Mouse (Mus musculus) MEL (cell line): ENCODE data around the gene Trpv4. TPM values are rescaled to one million over a fixed set of nuclear protein-coding genes. Genes with fewer than 3 reads are reported as not detected.

Source experiments
- DNase-seq: peaks from one replicate; pipeline ENCODE4 v3.0.0; 2011; ENCODE audit warnings: low read depth, low spot score
- H3K27ac ChIP-seq: 2 replicates; pipeline ENCODE4 v1.5.1; 2012; ENCODE audit warnings: low read depth, mild to moderate bottlenecking, control low read depth, low read length, moderate library complexity; ENCODE audit not compliant: control insufficient read depth
- H3K27me3 ChIP-seq, 2 experiments: fragments of 150-350 bp in 1 of 2; sonication (generic) in 1 of 2; 2 replicates each; pipeline ENCODE4 v1.6.1; 2012; ENCODE audit warnings: low read length in 2 of 2, mild to moderate bottlenecking in 2 of 2, improper control_type of control experiment in 1 of 2, moderate library complexity in 1 of 2; ENCODE audit not compliant: insufficient read depth in 2 of 2, control insufficient read depth in 1 of 2
- H3K36me3 ChIP-seq, 2 experiments: 2 replicates each; pipeline ENCODE4 v1.6.1; 2012 to 2014; ENCODE audit warnings: low read length in 2 of 2, improper control_type of control experiment in 1 of 2, inconsistent platforms in 1 of 2, mild to moderate bottlenecking in 1 of 2; ENCODE audit not compliant: insufficient read depth in 2 of 2, control insufficient read depth in 1 of 2
- H3K4me1 ChIP-seq, 2 experiments: fragments of 150-350 bp in 1 of 2; sonication (generic) in 1 of 2; 2 replicates each; pipeline ENCODE4 v1.6.1; 2012; ENCODE audit warnings: low read length in 2 of 2, improper control_type of control experiment in 1 of 2, mild to moderate bottlenecking in 1 of 2; ENCODE audit not compliant: insufficient read depth in 2 of 2, control insufficient read depth in 1 of 2
- H3K4me3 ChIP-seq, 2 experiments: fragments of 150-350 bp in 1 of 2; sonication (generic) in 1 of 2; 2 replicates each; pipeline ENCODE4 v1.5.1; 2012; ENCODE audit warnings: low read depth in 2 of 2, low read length in 2 of 2, mild to moderate bottlenecking in 2 of 2, moderate library complexity in 2 of 2, control low read depth in 1 of 2, improper control_type of control experiment in 1 of 2; ENCODE audit not compliant: control insufficient read depth in 1 of 2, insufficient read depth in 1 of 2
- H3K79me2 ChIP-seq: 2 replicates; pipeline ENCODE4 v1.6.1; 2012; ENCODE audit warnings: mild to moderate bottlenecking, low read length, moderate library complexity; ENCODE audit not compliant: control insufficient read depth, poor library complexity, insufficient read depth
- H3K9ac ChIP-seq: 2 replicates; pipeline ENCODE4 v1.6.1; 2012; ENCODE audit warnings: low read depth, mild to moderate bottlenecking, control low read depth, low read length, moderate library complexity; ENCODE audit not compliant: control insufficient read depth, poor library complexity, severe bottlenecking
- H3K9me3 ChIP-seq: fragments of 150-350 bp; sonication (generic); replicated peaks from 2 replicates; pipeline ENCODE4 v1.6.1; 2012; ENCODE audit warnings: mild to moderate bottlenecking, low read length, improper control_type of control experiment, moderate library complexity; ENCODE audit not compliant: insufficient read depth
- CHD1 ChIP-seq: IDR thresholded peaks from 2 replicates; pipeline ENCODE4 v1.6.1; 2012; ENCODE audit warnings: low read depth, mild to moderate bottlenecking, inconsistent platforms, low read length, improper control_type of control experiment
- CTCF ChIP-seq, 3 experiments: IDR thresholded peaks in 2 of 3; conservative IDR thresholded peaks in 1 of 3; 2 replicates each; pipeline ENCODE4 v1.5.1; 2011 to 2012; ENCODE audit warnings: low read length in 3 of 3, low read depth in 2 of 3, mild to moderate bottlenecking in 2 of 3, improper control_type of control experiment in 1 of 3, inconsistent platforms in 1 of 3, mixed read lengths in 1 of 3, moderate library complexity in 1 of 3; ENCODE audit not compliant: control insufficient read depth in 1 of 3, insufficient read depth in 1 of 3, poor library complexity in 1 of 3, severe bottlenecking in 1 of 3
- EP300 ChIP-seq, 2 experiments: IDR thresholded peaks; 2 replicates each; pipeline ENCODE4 v1.6.1; 2011; ENCODE audit warnings: improper control_type of control experiment in 2 of 2, low read length in 2 of 2, low read depth in 1 of 2, mild to moderate bottlenecking in 1 of 2
- ETS1 ChIP-seq: IDR thresholded peaks from 2 replicates; pipeline ENCODE4 v1.6.1; 2012; ENCODE audit warnings: low read depth, mild to moderate bottlenecking, inconsistent platforms, low read length, improper control_type of control experiment, moderate library complexity
- MAX ChIP-seq: IDR thresholded peaks from 2 replicates; pipeline ENCODE4 v1.6.1; 2011; ENCODE audit warnings: low read length, improper control_type of control experiment
- MEF2A ChIP-seq: IDR thresholded peaks from 2 replicates; pipeline ENCODE4 v1.6.1; 2014; ENCODE audit warnings: low read depth, mild to moderate bottlenecking, inconsistent platforms, low read length, improper control_type of control experiment; ENCODE audit not compliant: poor library complexity, insufficient replicate concordance, severe bottlenecking; ENCODE audit errors: extremely low read depth
- NELFE ChIP-seq: IDR thresholded peaks from 2 replicates; pipeline ENCODE4 v1.6.1; 2011; ENCODE audit warnings: low read depth, low read length, improper control_type of control experiment
- POLR2AphosphoS5 ChIP-seq: IDR thresholded peaks from 2 replicates; pipeline ENCODE4 v1.6.1; 2012; ENCODE audit warnings: low read depth, borderline replicate concordance, mild to moderate bottlenecking, inconsistent platforms, low read length, moderate library complexity, mixed read lengths
- RAD21 ChIP-seq: IDR thresholded peaks from 2 replicates; pipeline ENCODE4 v1.6.1; 2011; ENCODE audit warnings: mild to moderate bottlenecking, low read depth, low read length, improper control_type of control experiment
- SMC3 ChIP-seq: IDR thresholded peaks from 2 replicates; pipeline ENCODE4 v1.6.1; 2011; ENCODE audit warnings: low read depth, low read length, improper control_type of control experiment
- TAL1 ChIP-seq: IDR thresholded peaks from 2 replicates; pipeline ENCODE4 v1.6.1; 2012; ENCODE audit warnings: mild to moderate bottlenecking, inconsistent platforms, low read length, moderate library complexity, mixed read lengths
- TBP ChIP-seq: IDR thresholded peaks from 2 replicates; pipeline ENCODE4 v1.8.0; 2011; ENCODE audit warnings: low read depth, low read length, improper control_type of control experiment
- UBTF ChIP-seq: IDR thresholded peaks from 2 replicates; pipeline ENCODE4 v1.6.1; 2012; ENCODE audit warnings: low read depth, mild to moderate bottlenecking, inconsistent platforms, low read length, improper control_type of control experiment, moderate library complexity, borderline replicate concordance; ENCODE audit not compliant: insufficient read depth
- USF2 ChIP-seq, 2 experiments: IDR thresholded peaks; 2 replicates each; pipeline ENCODE4 v1.6.1; 2011 to 2012; ENCODE audit warnings: improper control_type of control experiment in 2 of 2, low read length in 2 of 2, borderline replicate concordance in 1 of 2, inconsistent platforms in 1 of 2, low read depth in 1 of 2, mild to moderate bottlenecking in 1 of 2; ENCODE audit not compliant: insufficient read depth in 1 of 2
- ZC3H11A ChIP-seq: IDR thresholded peaks from 2 replicates; pipeline ENCODE4 v1.6.1; 2012; ENCODE audit warnings: low read depth, mild to moderate bottlenecking, inconsistent platforms, low read length, improper control_type of control experiment
- ZMIZ1 ChIP-seq: IDR thresholded peaks from 2 replicates; pipeline ENCODE4 v1.6.1; 2012; ENCODE audit warnings: low read depth, mild to moderate bottlenecking, inconsistent platforms, low read length, improper control_type of control experiment, moderate library complexity
- ZNF384 ChIP-seq: IDR thresholded peaks from 2 replicates; pipeline ENCODE4 v1.6.1; 2012; ENCODE audit warnings: low read depth, mild to moderate bottlenecking, inconsistent platforms, low read length, improper control_type of control experiment
- polyA plus RNA-seq, 2 experiments: library from polyadenylated mRNA; stranded (reverse) in 1 of 2; unstranded in 1 of 2; fragments of >175 nt in 1 of 2; fragments of >200 nt in 1 of 2; gene quantifications; 2 replicates each; pipeline versions ENCODE4 v1.2.1 to v1.2.4; 2012; ENCODE audit warnings: low replicate concordance in 2 of 2, low read depth in 1 of 2; ENCODE audit not compliant: insufficient read length in 2 of 2, insufficient read depth in 1 of 2, missing spikeins in 1 of 2
- total RNA-seq: library from RNA; depleted of rRNA; stranded (reverse); fragments of 300-350 nt; gene quantifications from 2 replicates; pipeline ENCODE4 v1.2.3, GENCODE M21; 2012

The Trpv4 gene
- total and polyA plus RNA-seq, 3 experiments = 0.29 TPM; not detected in 2

- H3K4me1 ChIP-seq = no peaks in the 10 kb centered on the region
- no peak for DNase-seq
- no peaks in the 10 kb centered on the region for H3K27me3 ChIP-seq
- no peaks in the 10 kb centered on the region for H3K36me3 ChIP-seq
- H3K27ac ChIP-seq = no peak overlapping the region
- no peak overlapping the region for H3K4me3 ChIP-seq
- no peaks in the 10 kb centered on the region for H3K79me2 ChIP-seq
- no peaks in the 10 kb centered on the region for H3K9me3 ChIP-seq
- TF ChIP-seq CHD1 (no peak), CTCF (IDR thresholded peaks at IDR 0.05 in 2 of 3, conservative IDR thresholded peaks at IDR 0.05 in 1 of 3; ENCODE audit: control insufficient read depth in 1 of 3, insufficient read depth in 1 of 3, low read depth in 2 of 3, low read length in 3 of 3, poor library complexity in 1 of 3, severe bottlenecking in 1 of 3) (peak; percentile 27 to 75 (median 49))
- no peak overlapping the region for H3K9ac ChIP-seq
Measured at GRCm38 (mm10) chr5:114604781-114605290, 53.4 kb downstream of the Trpv4 start.

DNA sequence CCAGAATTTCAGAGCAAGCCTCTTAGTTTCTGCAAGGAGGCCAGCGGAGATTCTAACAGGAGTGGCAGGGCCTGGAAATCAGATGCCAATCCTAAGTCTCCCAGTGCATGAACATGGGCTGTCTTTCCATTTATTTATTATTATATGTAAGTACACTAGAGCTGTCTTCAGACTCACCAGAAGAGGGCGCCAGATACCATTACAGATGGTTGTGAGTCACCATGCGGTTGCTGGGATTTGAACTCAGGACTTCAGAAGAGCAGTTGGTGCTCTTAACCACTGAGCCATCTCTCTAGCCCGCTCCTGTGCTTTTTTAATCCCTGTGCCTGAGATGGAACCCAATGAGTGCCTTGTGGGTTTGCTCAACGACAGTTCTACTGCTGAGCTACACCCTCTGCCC is 54.2 kb downstream of the Trpv4 start:
- H3K79me2 ChIP-seq = no peaks in the 10 kb centered on the region
- no peaks in the 10 kb centered on the region for H3K27me3 ChIP-seq
- TF ChIP-seq UBTF = no peak
- 0 out of 2 replicates have a peak, but pooled peaks have one; percentile 9 for TF ChIP-seq SMC3
- 0 out of 2 replicates have a peak, but pooled peaks have one; percentile 15 for TF ChIP-seq ZC3H11A
- TF ChIP-seq RAD21 = peak; percentile 12
- TF ChIP-seq CTCF (IDR thresholded peaks at IDR 0.05 in 2 of 3, conservative IDR thresholded peaks at IDR 0.05 in 1 of 3; ENCODE audit: control insufficient read depth in 1 of 3, insufficient read depth in 1 of 3, low read depth in 2 of 3, low read length in 3 of 3, poor library complexity in 1 of 3, severe bottlenecking in 1 of 3) = peak; percentile 45 to 55 (median 53); a peak in 5 of 6 replicates
- H3K9me3 ChIP-seq = no peaks in the 10 kb centered on the region
- no peaks in the 10 kb centered on the region for H3K4me1 ChIP-seq
- H3K27ac ChIP-seq = no peak overlapping the region
- no peak overlapping the region for H3K4me3 ChIP-seq
- no peaks in the 10 kb centered on the region for H3K36me3 ChIP-seq
- H3K9ac ChIP-seq = no peak overlapping the region
- peak; percentile 59 for DNase-seq

DNA sequence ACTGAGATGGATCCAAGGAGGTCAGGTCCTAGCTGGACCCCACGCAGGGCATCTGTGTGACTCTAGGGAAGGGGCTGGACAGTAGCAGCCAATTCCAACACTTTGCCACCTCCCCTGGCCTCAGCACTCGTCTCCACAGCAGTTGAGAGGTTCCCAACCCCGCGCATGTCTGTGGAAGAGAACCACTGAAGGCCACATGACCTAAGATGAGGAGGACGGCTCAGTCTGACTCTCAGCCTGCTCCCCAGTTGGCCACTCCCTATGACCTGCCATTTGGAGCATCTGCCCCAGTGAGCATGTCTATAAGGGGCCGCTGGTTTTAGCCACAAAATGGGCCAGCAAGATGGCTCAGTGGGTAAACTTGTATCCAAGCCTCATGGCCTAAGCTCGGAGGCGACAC is 56.2 kb downstream of the Trpv4 start:
- Histone ChIP-seq H3K9ac (no peak overlapping the region), H3K27ac (no peak overlapping the region), H3K4me1 (no peaks in the 10 kb centered on the region)
- no peak for TF ChIP-seq MEF2A
- TF ChIP-seq USF2 (IDR thresholded peaks at IDR 0.05; ENCODE audit: borderline replicate concordance in 1 of 2, insufficient read depth in 1 of 2, low read depth in 1 of 2, low read length in 2 of 2) = no peak
- no peak for TF ChIP-seq ZMIZ1
- no peak for TF ChIP-seq NELFE
- no peak for TF ChIP-seq TAL1
- TF ChIP-seq EP300 (IDR thresholded peaks at IDR 0.05; ENCODE audit: low read depth in 1 of 2, low read length in 2 of 2) = no peak
- no peak for TF ChIP-seq CHD1
- no peak for TF ChIP-seq RAD21
- no peak for TF ChIP-seq TBP
- no peak for TF ChIP-seq ETS1
- no peak for TF ChIP-seq ZNF384
- TF ChIP-seq CTCF (IDR thresholded peaks at IDR 0.05 in 2 of 3, conservative IDR thresholded peaks at IDR 0.05 in 1 of 3; ENCODE audit: control insufficient read depth in 1 of 3, insufficient read depth in 1 of 3, low read depth in 2 of 3, low read length in 3 of 3, poor library complexity in 1 of 3, severe bottlenecking in 1 of 3) = no peak
- no peak for TF ChIP-seq ZC3H11A
- TF ChIP-seq POLR2AphosphoS5 = no peak
- TF ChIP-seq MAX = no peak
- TF ChIP-seq, all 39 proteins: peak for 0
- H3K9me3 ChIP-seq = no peaks in the 10 kb centered on the region
- H3K27me3 ChIP-seq = no peaks in the 10 kb centered on the region
- DNase-seq = no peak
- no peaks in the 10 kb centered on the region for H3K36me3 ChIP-seq
- H3K79me2 ChIP-seq = no peaks in the 10 kb centered on the region
- H3K4me3 ChIP-seq = no peak overlapping the region
